Mouse (Mus musculus): ENCODE measurements around the gene Lim2.
"Not testable (repeated sequence)": the region's sequence is repeated elsewhere in the genome, so short reads cannot be mapped to it uniquely, and the experiment has no call there.

Gene Lim2

GRCm38 (mm10) chr7:43427406-43427805, at the start of gene Lim2:
Gene Lim2 (plus strand): TSS chr7:43427670.
- no peak for DNase-seq (ENCODE audit: low spot score)

- no peak for DNase-seq (ENCODE audit: low spot score)
Observed at GRCm38 (mm10) chr7:43378226-43378625, 49.2 kb upstream of the Lim2 start.

- no peak for DNase-seq (ENCODE audit: low spot score)
Observed at GRCm38 (mm10) chr7:43392349-43393121, 34.9 kb upstream of the Lim2 start.

- no peak for DNase-seq (ENCODE audit: low spot score)
Observed at GRCm38 (mm10) chr7:43399501-43399900, 28.0 kb upstream of the Lim2 start.

GRCm38 (mm10) chr7:43402718-43403117, 24.8 kb upstream of the Lim2 start:
- DNase-seq (ENCODE audit: low spot score), result no peak

- DNase-seq (ENCODE audit: low spot score), result no peak
Observed at GRCm38 (mm10) chr7:43407573-43407972, 19.9 kb upstream of the Lim2 start.

- no peak for DNase-seq (ENCODE audit: low spot score)
Observed at GRCm38 (mm10) chr7:43408131-43408553, 19.3 kb upstream of the Lim2 start, which contains the start of gene Siglecg. Gene Siglecg (plus strand): TSS chr7:43408204.

GRCm38 (mm10) chr7:43409084-43409483, 18.4 kb upstream of the Lim2 start:
- no peak for DNase-seq (ENCODE audit: low spot score)

- not testable (repeated sequence) for DNase-seq (ENCODE audit: low spot score)
Observed at GRCm38 (mm10) chr7:43411724-43412123, 15.7 kb upstream of the Lim2 start.

- no peak for DNase-seq (ENCODE audit: low spot score)
Observed at GRCm38 (mm10) chr7:43417298-43417697, 10.2 kb upstream of the Lim2 start.

- peak; percentile 74 for DNase-seq (ENCODE audit: low spot score)
Observed at GRCm38 (mm10) chr7:43422995-43423617, 4.4 kb upstream of the Lim2 start.

GRCm38 (mm10) chr7:43423991-43424625, 3.4 kb upstream of the Lim2 start:
- DNase-seq (ENCODE audit: low spot score), result no peak

- no peak for DNase-seq (ENCODE audit: low spot score)
Observed at GRCm38 (mm10) chr7:43429500-43429899, 2.0 kb downstream of the Lim2 start.

- no peak for DNase-seq (ENCODE audit: low spot score)
Observed at GRCm38 (mm10) chr7:43432891-43433290, 5.4 kb downstream of the Lim2 start.

GRCm38 (mm10) chr7:43434676-43435075, 7.2 kb downstream of the Lim2 start:
- no peak for DNase-seq (ENCODE audit: low spot score)

GRCm38 (mm10) chr7:43436341-43437255, 9.1 kb downstream of the Lim2 start, which contains the start of gene Nkg7:
Gene Nkg7 (plus strand): TSS chr7:43437073.
- DNase-seq (ENCODE audit: low spot score), result peak; percentile 48

GRCm38 (mm10) chr7:43438611-43439010, 11.1 kb downstream of the Lim2 start:
- peak; percentile 63 for DNase-seq (ENCODE audit: low spot score)

- DNase-seq (ENCODE audit: low spot score), result no peak
Observed at GRCm38 (mm10) chr7:43440482-43440881, 13.0 kb downstream of the Lim2 start, which contains the start of gene Cldnd2. Gene Cldnd2 (plus strand): TSS chr7:43440782.

- DNase-seq (ENCODE audit: low spot score), result no peak
Observed at GRCm38 (mm10) chr7:43441071-43441470, 13.6 kb downstream of the Lim2 start.

- no peak for DNase-seq (ENCODE audit: low spot score)
Observed at GRCm38 (mm10) chr7:43442684-43443083, 15.2 kb downstream of the Lim2 start.

- peak; percentile 66 for DNase-seq (ENCODE audit: low spot score)
Observed at GRCm38 (mm10) chr7:43443126-43443916, 15.9 kb downstream of the Lim2 start.

Measured in T-cell, adult 2 months (primary cell).